Mouse (Mus musculus) spleen, adult 2 months (tissue): Measurements from ENCODE around the gene Gdf1. TPM values are rescaled to one million over a fixed set of nuclear protein-coding genes. Genes with fewer than 3 reads are reported as not detected.

ENCODE experiments used
- DNase-seq, 2 experiments: peaks; one replicate each; pipeline versions ENCODE4 v3.0.0 to v3.0.0-alpha.2; 2012 to 2021; ENCODE audit warnings: low spot score in 2 of 2, low read depth in 1 of 2
- H3K27ac ChIP-seq: fragments of 200-500 bp; 2 replicates; pipeline ENCODE4 v1.5.1; 2012; ENCODE audit warnings: low read length, inconsistent platforms; ENCODE audit not compliant: insufficient read depth
- H3K27me3 ChIP-seq: fragments of 200-500 bp; 2 replicates; pipeline ENCODE4 v1.6.1; 2012; ENCODE audit warnings: mild to moderate bottlenecking, moderate library complexity, low read length, inconsistent platforms; ENCODE audit not compliant: control insufficient read depth, insufficient read depth
- H3K36me3 ChIP-seq: fragments of 200-500 bp; 2 replicates; pipeline ENCODE4 v1.6.1; 2012; ENCODE audit warnings: mild to moderate bottlenecking, low read length, inconsistent platforms; ENCODE audit not compliant: control insufficient read depth, insufficient read depth
- H3K4me1 ChIP-seq: fragments of 200-500 bp; 2 replicates; pipeline ENCODE4 v1.6.1; 2011; ENCODE audit warnings: inconsistent platforms; ENCODE audit not compliant: control insufficient read depth, insufficient read depth, insufficient read length
- H3K4me3 ChIP-seq: fragments of 200-500 bp; 2 replicates; pipeline ENCODE4 v1.5.1; 2011; ENCODE audit warnings: mild to moderate bottlenecking, inconsistent platforms; ENCODE audit not compliant: insufficient read depth, insufficient read length; ENCODE audit errors: extremely low read depth
- CTCF ChIP-seq: fragments of 200-500 bp; IDR thresholded peaks from 2 replicates; pipeline ENCODE4 v1.5.1; 2011; ENCODE audit warnings: mild to moderate bottlenecking, inconsistent platforms; ENCODE audit not compliant: insufficient read depth, insufficient read length, insufficient replicate concordance; ENCODE audit errors: extremely low read depth
- POLR2A ChIP-seq: fragments of 200-500 bp; IDR thresholded peaks from 2 replicates; pipeline ENCODE4 v1.6.1; 2011; ENCODE audit warnings: low read depth, low read length, inconsistent platforms
- WGBS: fragments of 180-500 bp; shearing (Covaris S2); methylation state at CpG from one replicate; pipeline ENCODE4 v1.1.7; 2018; 5-methylcytosine and 5-hydroxymethylcytosine counted together
- polyA plus RNA-seq: library from polyadenylated mRNA; depleted of rRNA; stranded (reverse); fragments of >200 nt; gene quantifications from 2 replicates; pipeline ENCODE4 v1.2.3, GENCODE M21; 2012

The Gdf1 gene
- polyA plus RNA-seq, 1 experiment, result 0.40 TPM

DNA sequence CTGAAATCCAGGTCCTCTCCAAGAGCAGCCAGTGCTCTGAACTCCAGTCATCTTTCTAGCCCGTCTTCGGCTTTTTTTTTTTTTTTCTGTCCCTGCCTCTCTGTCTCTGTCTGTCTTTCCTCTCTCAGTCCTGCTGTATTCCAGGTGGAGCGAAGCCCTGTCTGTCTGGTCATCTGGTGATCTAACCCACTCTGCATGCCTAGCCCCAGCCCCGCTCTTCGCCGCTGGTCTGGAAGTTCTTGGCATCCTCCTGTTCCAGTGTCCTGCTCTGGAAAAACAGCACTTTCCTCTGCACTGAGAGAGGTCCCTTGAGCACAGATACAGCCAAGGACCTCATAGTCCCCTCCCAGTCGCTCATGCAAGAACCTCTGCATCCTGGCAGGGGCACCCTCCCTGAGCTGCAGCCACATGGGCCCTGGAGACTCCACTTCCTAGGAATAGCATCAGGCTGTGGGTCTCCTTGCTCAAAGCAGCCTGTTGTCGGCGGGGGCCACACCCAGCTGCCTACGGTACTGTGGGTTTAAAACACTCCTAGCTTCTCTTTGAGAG lies 31.9 kb downstream of the Gdf1 start:
- Histone ChIP-seq H3K4me3 (no peak overlapping the region), H3K36me3 (no peaks in the 10 kb centered on the region), H3K4me1 (no peaks in the 10 kb centered on the region), H3K27me3 (no peaks in the 10 kb centered on the region), H3K27ac (no peak overlapping the region)
- 85% methylated on average over 10 of the region's 10 CpGs for WGBS
- TF ChIP-seq CTCF (no peak), POLR2A (no peak)
- DNase-seq, result no peak

DNA sequence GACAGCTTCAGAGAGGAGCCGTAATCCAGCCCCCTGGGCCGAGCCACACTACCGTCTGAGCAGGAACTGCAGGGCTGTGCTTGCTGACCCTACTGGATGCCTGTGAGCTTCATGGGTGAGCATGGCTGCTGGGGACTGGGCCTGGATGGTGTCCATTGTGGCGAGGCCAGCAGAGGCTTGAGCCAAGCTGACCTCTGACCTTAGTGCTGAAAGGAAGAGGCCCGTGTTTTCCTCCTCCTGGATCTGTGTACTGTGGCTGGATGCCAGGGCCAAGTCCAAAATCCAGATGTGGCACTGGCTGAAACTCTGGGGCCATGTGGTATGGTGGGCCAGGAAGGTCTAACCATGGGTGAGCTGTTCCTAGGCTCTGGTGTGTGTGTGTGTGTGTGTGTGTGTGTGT lies 34.4 kb downstream of the Gdf1 start:
- WGBS, result 75% methylated on average over 5 of the region's 5 CpGs

DNA sequence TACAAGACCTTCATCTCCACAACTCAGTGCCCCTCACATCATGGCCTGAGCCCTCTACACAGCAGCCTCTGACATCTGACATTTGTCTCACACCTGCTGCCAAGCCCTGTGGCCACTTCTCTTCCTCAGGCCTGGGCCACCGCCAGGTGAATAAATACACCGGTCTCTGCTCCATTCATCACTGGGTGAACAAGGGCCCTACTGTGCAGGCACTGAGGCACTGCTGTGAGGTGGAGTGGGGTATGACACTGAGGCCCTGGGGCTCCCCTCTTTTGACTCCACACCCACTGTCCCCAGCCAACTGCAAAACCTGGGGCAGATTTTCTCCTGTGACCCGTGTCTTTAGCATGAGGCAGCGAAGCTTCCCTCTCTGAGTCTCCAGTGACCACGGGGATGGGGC lies 37.0 kb downstream of the Gdf1 start:
- WGBS, result 84% methylated on average over 5 of the region's 5 CpGs
- H3K4me3 ChIP-seq, result no peak overlapping the region
- no peaks in the 10 kb centered on the region for H3K27me3 ChIP-seq
- no peaks in the 10 kb centered on the region for H3K4me1 ChIP-seq
- no peak overlapping the region for H3K27ac ChIP-seq
- TF ChIP-seq POLR2A (no peak), CTCF (no peak)
- no peak for DNase-seq
- H3K36me3 ChIP-seq, result no peaks in the 10 kb centered on the region

More for the DNA sequence above, 34.4 kb downstream of the Gdf1 start:
- H3K36me3 ChIP-seq, result no peaks in the 10 kb centered on the region
- H3K4me1 ChIP-seq, result no peaks in the 10 kb centered on the region
- no peaks in the 10 kb centered on the region for H3K27me3 ChIP-seq
- H3K27ac ChIP-seq, result no peak overlapping the region
- no peak overlapping the region for H3K4me3 ChIP-seq
- TF ChIP-seq CTCF (no peak), POLR2A (no peak)
- DNase-seq, result no peak

DNA sequence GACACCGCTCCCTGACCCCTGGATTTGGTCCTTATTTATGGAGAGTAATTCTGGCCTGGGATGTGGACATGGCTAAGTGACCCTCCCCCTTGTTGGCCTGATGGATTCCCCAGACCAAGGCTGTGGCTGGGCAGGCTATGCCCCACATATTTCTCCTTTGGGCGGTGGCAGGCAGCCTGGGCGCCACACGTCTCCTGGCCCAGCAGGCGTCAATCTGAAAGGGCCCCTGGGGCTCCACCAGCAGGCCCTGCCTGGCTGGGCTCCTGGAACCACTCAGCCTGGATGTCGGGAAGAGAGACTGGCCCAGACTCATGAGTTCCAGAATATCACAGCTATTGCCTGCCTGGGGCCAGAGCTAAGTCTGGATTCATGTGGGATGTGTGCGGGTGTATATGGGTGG lies 40.9 kb downstream of the Gdf1 start:
- H3K36me3 ChIP-seq, result no peaks in the 10 kb centered on the region
- no peak for DNase-seq
- no peak overlapping the region for H3K4me3 ChIP-seq
- H3K4me1 ChIP-seq, result peaks cover 14% of the 10 kb centered on the region
- H3K27ac ChIP-seq, result no peak overlapping the region
- no peak for TF ChIP-seq POLR2A
- TF ChIP-seq CTCF, result no peak
- 95% methylated on average over 7 of the region's 7 CpGs for WGBS
- H3K27me3 ChIP-seq, result peaks cover 18% of the 10 kb centered on the region

- peaks cover 24% of the 10 kb centered on the region for H3K27me3 ChIP-seq
- 84% methylated on average over 6 of the region's 6 CpGs for WGBS
- DNase-seq, result no peak
- no peak for TF ChIP-seq POLR2A
- no peak for TF ChIP-seq CTCF
- peaks cover 21% of the 10 kb centered on the region for H3K4me1 ChIP-seq
- H3K4me3 ChIP-seq, result no peak overlapping the region
- no peak overlapping the region for H3K27ac ChIP-seq
- H3K36me3 ChIP-seq, result no peaks in the 10 kb centered on the region
Observed at GRCm38 (mm10) chr8:70371951-70372350, 42.3 kb downstream of the Gdf1 start.

DNA sequence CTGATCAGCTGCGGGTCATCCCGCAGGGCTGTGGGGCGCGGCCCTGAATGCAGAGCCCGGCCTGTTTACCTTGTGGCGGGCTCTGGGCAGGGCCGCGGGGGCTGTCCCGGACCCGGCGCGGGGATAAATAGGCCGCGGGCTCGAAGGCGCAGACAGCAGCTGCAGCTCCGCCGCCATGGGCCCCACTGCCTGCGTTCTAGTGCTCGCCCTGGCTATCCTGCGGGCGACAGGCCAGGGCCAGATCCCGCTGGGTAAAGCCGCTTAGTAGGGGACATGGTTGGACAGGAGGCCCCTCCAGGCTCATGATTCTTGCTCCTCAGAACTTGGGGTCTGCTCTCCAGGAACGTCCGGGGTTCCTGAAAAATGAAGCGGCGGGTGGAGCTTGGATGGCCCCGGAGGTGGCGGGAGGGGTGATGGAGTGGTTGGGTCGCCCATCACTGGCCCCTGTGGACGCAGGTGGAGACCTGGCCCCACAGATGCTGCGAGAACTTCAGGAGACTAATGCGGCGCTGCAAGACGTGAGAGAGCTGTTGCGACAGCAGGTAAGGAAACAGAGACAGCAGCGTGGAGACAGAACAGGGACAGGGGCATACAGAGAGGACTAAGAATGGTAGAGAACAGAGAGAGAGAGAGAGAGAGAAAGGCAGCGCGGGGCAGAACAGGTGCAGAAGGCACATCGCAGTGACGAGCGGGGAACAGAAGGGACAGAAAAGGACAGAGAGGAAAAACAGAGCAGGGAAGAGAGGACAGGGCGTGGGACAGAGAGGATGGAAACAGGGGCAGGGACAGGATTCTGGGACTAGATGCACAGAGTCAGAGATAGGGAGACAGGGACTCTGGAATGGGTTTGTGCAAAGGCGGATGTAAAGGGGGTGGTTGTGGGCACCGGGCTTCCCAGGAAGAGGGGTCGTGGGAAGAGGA lies 44.0 kb downstream of the Gdf1 start, which contains the start of gene Comp:
Gene Comp (plus strand): TSS at position 162 of the 921 bp plus-strand sequence.
- H3K27me3 ChIP-seq, result peaks cover 24% of the 10 kb centered on the region
- WGBS, result 11% methylated on average over 47 of the region's 47 CpGs
- no peak for DNase-seq
- H3K4me1 ChIP-seq, result peaks cover 21% of the 10 kb centered on the region
- H3K4me3 ChIP-seq, result peak within 1 kb of the TSS; percentile 47; the same call in 1 of the 2 replicates
- H3K36me3 ChIP-seq, result no peaks in the 10 kb centered on the region
- TF ChIP-seq CTCF (no peak), POLR2A (no peak)
- H3K27ac ChIP-seq, result no peak within 1 kb of the TSS

DNA sequence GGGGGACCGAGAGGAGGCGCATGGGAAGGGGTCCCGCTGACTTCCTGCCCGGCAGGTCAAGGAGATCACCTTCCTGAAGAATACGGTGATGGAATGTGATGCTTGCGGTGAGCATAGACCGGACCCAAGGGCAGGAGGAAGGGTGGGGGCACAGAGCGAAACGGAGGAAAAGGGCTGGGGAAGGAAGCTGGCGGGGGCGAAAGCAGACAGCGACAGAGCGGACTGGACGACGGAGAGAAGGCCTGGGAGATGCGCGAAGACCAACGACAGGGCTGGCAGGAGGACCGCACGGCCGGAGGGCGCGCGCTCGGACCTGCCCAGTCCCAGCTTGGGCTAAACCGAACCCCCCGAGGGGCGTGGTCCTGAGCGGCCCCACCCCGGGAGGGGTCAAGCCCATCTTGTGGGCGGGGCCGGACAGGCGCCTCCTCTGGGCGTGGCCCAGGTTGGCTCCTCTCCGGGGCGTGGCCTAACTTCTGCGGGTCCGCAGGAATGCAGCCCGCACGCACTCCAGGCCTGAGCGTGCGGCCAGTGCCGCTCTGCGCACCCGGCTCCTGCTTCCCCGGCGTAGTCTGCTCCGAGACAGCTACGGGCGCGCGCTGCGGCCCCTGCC lies 44.8 kb downstream of the Gdf1 start:
- Histone ChIP-seq H3K27me3 (peaks cover 24% of the 10 kb centered on the region), H3K4me1 (peaks cover 21% of the 10 kb centered on the region), H3K4me3 (peak overlapping the region; percentile 47; the same call in 1 of the 2 replicates), H3K27ac (no peak overlapping the region), H3K36me3 (no peaks in the 10 kb centered on the region)
- peak in 1 of 2 experiments; percentile 61 for DNase-seq
- TF ChIP-seq CTCF (no peak), POLR2A (no peak)
- 1% methylated on average over 52 of the region's 53 CpGs for WGBS
